Mouse (Mus musculus) bone marrow macrophage, adult 2 months (primary cell): ENCODE measurements around the gene Errfi1.

Experiments
- CTCF ChIP-seq: IDR thresholded peaks from 2 replicates; pipeline ENCODE4 v1.5.1; 2012; ENCODE audit warnings: low read depth, mild to moderate bottlenecking, low read length, moderate library complexity
- POLR2A ChIP-seq: IDR thresholded peaks from 2 replicates; pipeline ENCODE4 v1.6.1; 2012; ENCODE audit warnings: mild to moderate bottlenecking, low read depth, low read length, borderline replicate concordance

- no peak for TF ChIP-seq POLR2A
- no peak for TF ChIP-seq CTCF
Measured at GRCm38 (mm10) chr4:150870963-150871391, 17.3 kb downstream of the Errfi1 start.
